Mouse (Mus musculus) lung, embryonic 16.5 days (tissue): ENCODE data around the gene Ppp1r10. TPM values are rescaled to one million over a fixed set of nuclear protein-coding genes. Genes with fewer than 3 reads are reported as not detected.
A peak's percentile ranks its signal among the peaks of the same experiment; 100 is the strongest.
"Not testable (repeated sequence)": the region's sequence is repeated elsewhere in the genome, so short reads cannot be mapped to it uniquely, and the experiment has no call there.

Experiments used
- ATAC-seq: fragments of 200-750 bp; cut with Nextera tagmentation; 2 replicates; pipeline ENCODE4 v1.8.0; 2017; ENCODE audit warnings: low read depth, mild to moderate bottlenecking, moderate library complexity
- H3K27ac ChIP-seq: fragments of 300-500 bp; sonication (generic); 2 replicates; pipeline ENCODE4 v1.5.1; 2014; ENCODE audit warnings: mild to moderate bottlenecking, control low read depth, low read length
- H3K27me3 ChIP-seq: fragments of 300-500 bp; sonication (generic); 2 replicates; pipeline ENCODE4 v1.6.1; 2014; ENCODE audit warnings: low read depth, low read length, mixed read lengths; ENCODE audit not compliant: control insufficient read depth, insufficient read depth
- H3K36me3 ChIP-seq: fragments of 300-500 bp; sonication (generic); 2 replicates; pipeline ENCODE4 v1.6.1; 2014; ENCODE audit warnings: low read length; ENCODE audit not compliant: control insufficient read depth, insufficient read depth
- H3K4me1 ChIP-seq: fragments of 300-500 bp; sonication (generic); replicated peaks from 2 replicates; pipeline ENCODE4 v1.6.1; 2014; ENCODE audit warnings: low read length, mixed read lengths; ENCODE audit not compliant: control insufficient read depth, insufficient read depth
- H3K4me2 ChIP-seq: fragments of 300-500 bp; sonication (generic); 2 replicates; pipeline ENCODE4 v1.6.1; 2014; ENCODE audit warnings: low read depth, low read length, control low read depth
- H3K4me3 ChIP-seq: fragments of 300-500 bp; sonication (generic); 2 replicates; pipeline ENCODE4 v1.5.1; 2014; ENCODE audit warnings: mild to moderate bottlenecking, low read length, control low read depth
- H3K9ac ChIP-seq: fragments of 300-500 bp; sonication (generic); 2 replicates; pipeline ENCODE4 v1.6.1; 2014; ENCODE audit warnings: low read length, control low read depth
- H3K9me3 ChIP-seq: fragments of 300-500 bp; sonication (generic); 2 replicates; pipeline ENCODE4 v1.6.1; 2016; ENCODE audit warnings: low read length; ENCODE audit not compliant: control insufficient read depth
- WGBS: fragments of 180-500 bp; shearing (Covaris S2); extraction: QIAGEN DNeasy Blood & Tissue Kit; methylation state at CpG from one replicate; pipeline ENCODE4 v1.1.7; 2014; 5-methylcytosine and 5-hydroxymethylcytosine counted together
- polyA plus RNA-seq: library from polyadenylated mRNA; unstranded; fragments of >200 nt; fragmentation: Nextera tagmentation; extraction: Ambion mirVana; gene quantifications from 2 replicates; pipeline ENCODE4 v1.2.1, GENCODE M21; 2015

The Ppp1r10 gene
- polyA plus RNA-seq, 1 experiment from 2014 or later = 40.5 TPM

DNA sequence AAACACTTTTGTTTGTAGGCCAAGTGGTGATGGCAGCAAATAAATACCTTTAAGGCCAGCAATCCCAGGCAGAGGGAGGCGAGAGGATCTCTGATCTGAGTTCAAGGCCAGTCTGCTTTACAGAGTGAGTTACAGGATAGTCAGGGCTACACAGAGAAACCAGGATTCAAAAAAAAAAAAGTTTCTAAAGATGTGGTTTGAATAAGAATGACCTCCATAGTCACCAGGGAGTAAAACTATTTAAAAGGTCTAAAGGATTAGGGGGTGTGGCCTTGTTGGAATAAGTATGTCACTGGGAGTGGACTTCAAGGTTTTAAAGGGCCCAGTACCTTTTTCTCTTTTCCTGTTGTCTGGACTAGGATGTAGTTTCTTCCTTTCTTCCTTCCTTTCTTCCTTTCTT, 23.7 kb downstream of the Ppp1r10 start:
- Histone ChIP-seq H3K4me3 (no peak overlapping the region), H3K27me3 (no peaks in the 10 kb centered on the region), H3K4me2 (no peak overlapping the region), H3K36me3 (no peaks in the 10 kb centered on the region), H3K27ac (no peak overlapping the region), H3K9me3 (0 out of 2 replicates have a peak, but pooled peaks cover 2% of the 10 kb centered on the region), H3K4me1 (no peaks in the 10 kb centered on the region), H3K9ac (no peak overlapping the region)
- no peak for ATAC-seq
- WGBS = 67% methylated on average over 1 of the region's 1 CpGs

DNA sequence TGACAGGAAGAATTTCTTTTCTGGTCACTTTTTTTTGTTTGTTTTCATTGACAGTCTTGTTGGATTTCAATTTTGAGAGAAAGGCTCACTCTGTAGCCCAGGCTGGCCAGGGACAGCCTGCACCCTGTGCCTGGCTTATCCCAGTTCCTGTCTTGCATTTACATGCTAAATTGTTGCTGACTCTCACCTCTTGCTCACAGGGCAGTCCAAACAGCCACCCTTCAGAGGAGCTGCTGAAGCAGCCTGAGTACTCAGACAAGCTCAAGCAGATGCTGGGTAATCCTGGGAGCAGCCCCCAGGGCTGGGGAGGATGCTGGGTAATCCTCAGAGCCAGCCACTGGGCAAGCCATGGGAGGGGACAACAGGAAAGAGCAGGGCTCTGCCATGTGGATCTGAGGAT, 34.7 kb downstream of the Ppp1r10 start:
- H3K9ac ChIP-seq, H3K9me3 ChIP-seq, ATAC-seq, H3K4me2 ChIP-seq, H3K27ac ChIP-seq, H3K36me3 ChIP-seq, H3K27me3 ChIP-seq, H3K4me3 ChIP-seq, H3K4me1 ChIP-seq: not testable (repeated sequence)

DNA sequence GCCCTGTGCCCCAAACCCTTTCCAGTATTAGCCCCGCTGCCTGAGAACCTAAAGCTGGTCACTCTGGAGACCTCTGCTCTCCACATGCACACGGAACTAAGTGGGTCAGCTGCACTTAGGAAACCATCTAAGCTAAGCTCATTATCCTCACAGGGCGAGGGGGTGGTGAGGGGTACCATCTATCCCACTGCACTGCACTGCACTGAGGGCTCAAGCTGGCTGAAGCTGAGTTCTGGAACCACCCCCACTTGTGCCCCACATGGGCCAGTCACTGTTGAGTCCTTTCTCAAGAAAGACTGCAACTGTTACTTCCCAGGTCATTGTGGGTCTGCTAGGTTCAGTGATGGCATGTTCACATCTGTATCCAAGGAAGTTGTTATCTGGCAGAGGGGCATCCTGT, 36.3 kb downstream of the Ppp1r10 start:
- ATAC-seq = 0 out of 2 replicates have a peak, but pooled peaks have one; percentile 31
- not testable (repeated sequence) for H3K9ac ChIP-seq, H3K4me3 ChIP-seq, H3K4me1 ChIP-seq, H3K36me3 ChIP-seq, H3K27me3 ChIP-seq, H3K4me2 ChIP-seq, H3K27ac ChIP-seq, H3K9me3 ChIP-seq
- 67% methylated on average over 1 of the region's 3 CpGs for WGBS

DNA sequence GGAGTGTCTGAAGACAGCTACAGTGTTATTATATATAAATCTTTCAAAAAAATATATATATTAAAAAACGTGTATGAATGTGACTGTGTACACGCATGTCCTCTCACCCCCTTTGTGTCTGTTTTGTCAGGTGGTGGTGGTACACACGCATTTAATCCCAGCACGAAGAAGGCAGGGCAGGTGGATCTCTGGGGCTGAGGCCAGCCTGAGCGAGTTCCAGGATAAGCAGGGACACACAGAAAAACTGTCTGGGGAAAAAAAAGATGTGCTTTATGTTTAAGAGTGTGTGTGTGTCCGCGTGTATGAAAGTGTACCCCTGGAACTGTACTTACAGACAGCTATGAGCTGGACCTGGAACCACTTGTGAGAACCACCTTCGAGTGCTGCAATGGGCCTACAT, 38.4 kb downstream of the Ppp1r10 start:
- H3K4me3 ChIP-seq = no peak overlapping the region
- WGBS = 75% methylated on average over 8 of the region's 8 CpGs
- no peak overlapping the region for H3K27ac ChIP-seq
- no peaks in the 10 kb centered on the region for H3K9me3 ChIP-seq
- H3K4me2 ChIP-seq = no peak overlapping the region
- no peak for ATAC-seq
- no peak overlapping the region for H3K9ac ChIP-seq
- peaks cover 28% of the 10 kb centered on the region for H3K36me3 ChIP-seq
- no peaks in the 10 kb centered on the region for H3K4me1 ChIP-seq
- no peaks in the 10 kb centered on the region for H3K27me3 ChIP-seq

DNA sequence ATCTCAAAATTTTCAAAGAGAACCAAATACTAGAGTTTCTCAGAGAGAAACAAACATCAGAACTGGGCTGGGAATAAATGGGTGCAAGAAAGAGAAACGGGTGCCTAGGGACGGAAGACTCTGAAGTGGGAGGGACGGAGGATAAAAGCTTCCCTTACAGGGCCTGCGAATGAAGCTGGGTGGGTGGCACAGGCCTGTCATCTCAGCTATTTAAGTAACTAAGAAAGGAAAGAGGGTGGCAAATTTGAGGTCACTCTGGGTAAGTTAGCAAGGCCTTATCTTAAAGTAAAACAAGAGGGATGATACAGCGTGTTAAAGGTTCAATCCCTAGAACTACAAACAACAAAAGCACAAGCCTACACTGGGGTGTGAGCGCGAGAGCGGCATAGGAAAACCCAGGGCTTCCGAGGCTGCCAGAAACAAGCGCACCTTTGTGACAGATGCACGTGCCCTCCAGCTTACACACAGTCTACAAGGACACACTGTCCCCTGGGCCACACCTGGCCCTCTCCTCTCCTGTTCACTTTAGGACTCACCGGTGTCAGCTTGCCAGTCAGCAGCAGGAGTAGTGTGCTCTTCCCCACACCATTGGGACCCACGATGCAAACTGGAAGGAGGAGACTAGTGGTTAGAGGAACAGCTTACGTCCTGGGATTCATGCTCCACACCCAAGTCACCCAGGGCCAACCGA, 42.4 kb downstream of the Ppp1r10 start:
- peaks cover 58% of the 10 kb centered on the region for H3K36me3 ChIP-seq
- no peak overlapping the region for H3K4me2 ChIP-seq
- WGBS = 94% methylated on average over 15 of the region's 15 CpGs
- H3K9ac ChIP-seq = no peak overlapping the region
- no peaks in the 10 kb centered on the region for H3K9me3 ChIP-seq
- no peaks in the 10 kb centered on the region for H3K27me3 ChIP-seq
- no peak overlapping the region for H3K4me3 ChIP-seq
- no peak for ATAC-seq
- no peak overlapping the region for H3K27ac ChIP-seq
- no peaks in the 10 kb centered on the region for H3K4me1 ChIP-seq

DNA sequence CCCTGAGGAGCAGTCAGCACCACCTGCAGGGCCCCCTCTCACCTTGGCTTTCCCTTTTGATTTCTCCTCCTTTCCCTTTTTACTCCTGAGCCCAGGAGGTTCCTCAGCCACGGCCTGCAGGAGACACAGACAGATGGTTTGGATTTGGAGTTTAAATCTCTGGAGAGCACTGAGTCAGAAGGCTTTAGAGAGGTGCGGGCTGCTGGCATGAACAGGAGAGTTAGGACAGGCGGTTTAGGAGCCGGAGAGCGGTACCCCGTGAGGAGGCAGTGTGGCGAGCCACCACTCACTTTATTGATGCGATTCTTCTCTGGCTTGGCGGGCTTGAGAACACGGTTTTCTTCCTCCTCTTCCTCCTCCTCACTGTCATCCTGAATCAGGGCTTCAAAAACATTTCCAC, 47.0 kb downstream of the Ppp1r10 start:
- H3K9ac ChIP-seq = no peak overlapping the region
- 93% methylated on average over 10 of the region's 10 CpGs for WGBS
- H3K36me3 ChIP-seq = peaks cover 44% of the 10 kb centered on the region
- H3K4me2 ChIP-seq = no peak overlapping the region
- H3K4me3 ChIP-seq = no peak overlapping the region
- no peak for ATAC-seq
- peaks cover 1% of the 10 kb centered on the region; the same call in 1 of the 2 replicates for H3K4me1 ChIP-seq
- no peaks in the 10 kb centered on the region for H3K27me3 ChIP-seq
- H3K9me3 ChIP-seq = no peaks in the 10 kb centered on the region
- no peak overlapping the region for H3K27ac ChIP-seq

DNA sequence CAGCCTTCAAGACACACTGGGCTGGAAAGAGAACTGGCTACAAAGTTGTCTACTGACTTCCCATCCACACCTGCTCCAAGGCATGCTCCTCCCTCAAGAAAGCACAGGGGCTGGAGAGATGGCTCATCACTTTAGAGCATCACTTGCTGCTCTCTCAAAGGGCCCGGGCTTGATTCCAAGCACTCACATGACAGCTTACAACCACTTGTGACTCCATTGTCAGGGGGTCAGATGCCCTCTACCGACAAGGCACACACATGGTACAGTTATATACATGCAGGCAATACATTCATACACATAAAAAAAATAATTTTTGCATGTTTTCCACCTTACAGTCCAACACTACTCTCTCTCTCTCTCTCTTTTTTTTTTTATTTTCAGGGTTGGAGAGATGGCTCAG, 51.4 kb downstream of the Ppp1r10 start:
- WGBS = 95% methylated on average over 2 of the region's 2 CpGs
- H3K9ac ChIP-seq = no peak overlapping the region

DNA sequence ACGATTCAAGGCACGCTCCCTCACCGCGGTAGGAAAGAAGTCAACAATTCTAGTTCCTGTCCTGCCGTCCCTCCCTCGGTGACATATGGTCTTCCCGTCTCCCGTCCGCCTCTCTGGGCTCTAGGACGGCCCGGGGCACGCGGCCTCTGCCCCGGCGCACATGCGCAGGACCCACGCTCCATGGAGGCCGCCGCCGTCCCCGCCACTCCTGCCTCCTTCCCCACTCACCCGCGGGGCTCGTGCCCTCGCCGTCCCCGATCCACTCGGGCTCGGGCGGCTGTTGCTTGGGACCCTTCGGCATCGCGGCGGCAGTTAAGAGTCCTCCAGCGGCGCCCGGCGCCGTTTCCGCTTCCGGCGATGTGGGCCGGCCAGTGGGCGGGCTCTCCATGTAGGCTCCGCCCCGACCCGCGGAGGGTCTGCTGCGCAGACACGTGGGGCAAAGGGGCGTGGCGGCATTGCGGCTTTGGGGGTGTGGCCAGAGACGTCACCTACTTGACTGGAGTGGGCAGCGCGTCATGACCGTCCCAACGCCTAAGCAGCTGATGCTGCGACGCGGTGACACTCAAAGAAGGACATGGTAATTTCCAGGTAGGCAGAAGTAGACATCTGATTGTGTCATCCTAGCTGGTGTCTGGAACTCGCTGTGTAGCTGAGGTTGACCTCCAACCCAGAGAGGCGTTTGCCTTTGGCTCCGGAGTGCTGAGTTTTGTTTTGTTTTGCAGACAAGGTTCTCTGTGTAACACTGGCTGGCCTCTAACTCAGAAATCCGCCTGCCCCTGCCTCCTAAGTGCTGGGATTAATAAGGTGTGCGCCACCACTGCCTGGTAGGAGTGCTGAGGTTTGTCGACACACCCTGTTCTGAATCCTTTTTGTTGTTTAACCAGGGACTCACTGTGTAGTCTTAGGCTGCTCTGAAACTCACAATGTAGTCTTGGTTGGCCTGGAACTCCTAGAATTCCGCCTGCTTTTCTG, 53.5 kb downstream of the Ppp1r10 start, which contains the start of gene Abcf1:
TSS of gene Abcf1 (minus strand) at position 344 of the 972 bp plus-strand sequence.
- Histone ChIP-seq H3K4me1 (peaks cover 17% of the 10 kb centered on the region), H3K4me2 (peak within 1 kb of the TSS; percentile 86), H3K4me3 (peak within 1 kb of the TSS; percentile 98), H3K36me3 (peaks cover 14% of the 10 kb centered on the region), H3K9ac (peak within 1 kb of the TSS; percentile 93), H3K27me3 (no peaks in the 10 kb centered on the region), H3K9me3 (no peaks in the 10 kb centered on the region), H3K27ac (peak within 1 kb of the TSS; percentile 79)
- WGBS = under 1% methylated on average over 65 of the region's 68 CpGs
- peak; percentile 98 for ATAC-seq

More for the DNA sequence above, 51.4 kb downstream of the Ppp1r10 start:
- no peak overlapping the region for H3K27ac ChIP-seq
- peaks cover 14% of the 10 kb centered on the region for H3K36me3 ChIP-seq
- no peaks in the 10 kb centered on the region for H3K27me3 ChIP-seq
- ATAC-seq = no peak
- H3K4me3 ChIP-seq = no peak overlapping the region
- no peak overlapping the region for H3K4me2 ChIP-seq
- H3K9me3 ChIP-seq = no peaks in the 10 kb centered on the region
- H3K4me1 ChIP-seq = peaks cover 17% of the 10 kb centered on the region

DNA sequence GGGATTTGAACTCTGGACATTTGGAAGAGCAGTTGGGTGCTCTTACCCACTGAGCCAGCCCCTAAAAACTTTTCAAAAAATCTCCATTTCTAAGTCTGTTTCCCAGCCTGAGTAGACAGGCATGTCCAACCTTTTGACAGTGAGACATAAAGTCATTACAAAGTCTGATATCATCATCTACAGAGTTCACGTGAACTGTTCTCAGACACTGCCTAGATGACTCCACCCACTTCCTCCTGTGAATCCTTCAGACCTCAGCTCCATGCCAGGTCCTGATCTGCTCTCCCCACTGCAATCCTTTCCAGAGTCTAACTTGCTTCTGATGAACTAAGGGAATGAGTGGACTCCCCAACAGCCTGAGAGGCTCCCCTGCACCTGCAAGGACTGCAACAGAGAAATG, 55.9 kb downstream of the Ppp1r10 start:
- no peak overlapping the region for H3K4me3 ChIP-seq
- H3K27me3 ChIP-seq = no peaks in the 10 kb centered on the region
- no peak for ATAC-seq
- no peak overlapping the region for H3K9ac ChIP-seq
- H3K36me3 ChIP-seq = peaks cover 14% of the 10 kb centered on the region
- H3K9me3 ChIP-seq = no peaks in the 10 kb centered on the region
- WGBS = 41% methylated on average over 1 of the region's 1 CpGs
- no peak overlapping the region for H3K4me2 ChIP-seq
- peaks cover 17% of the 10 kb centered on the region for H3K4me1 ChIP-seq
- no peak overlapping the region for H3K27ac ChIP-seq
